Mouse (Mus musculus) mature B cell (primary cell): ENCODE data around the gene Olfr1320.
"Not testable (repeated sequence)": the region's sequence is repeated elsewhere in the genome, so short reads cannot be mapped to it uniquely, and the experiment has no call there.

Source experiments
- in situ Hi-C: fragments of 300-500 bp; cut with MboI; formaldehyde crosslinking; loops from 2 replicates; pipeline ENCODE4 v1.14.3; 2019

The Olfr1320 gene

GRCm38 (mm10) chrX:49672033-49672432 is at the start of gene Olfr1320:
Gene Olfr1320, plus strand, starts transcription at chrX:49672333.
- in situ Hi-C loops, result no loop called here

- in situ Hi-C loops, result no loop called here
Observed at GRCm38 (mm10) chrX:49627566-49627965, 44.6 kb upstream of the Olfr1320 start.

GRCm38 (mm10) chrX:49631195-49631594 is 40.9 kb upstream of the Olfr1320 start:
- in situ Hi-C loops, result no loop called here

- in situ Hi-C loops, result not testable (repeated sequence)
Observed at GRCm38 (mm10) chrX:49660781-49661180, 11.4 kb upstream of the Olfr1320 start.
